Comparison of ENCODE assay signal across 8 mouse cellular contexts in the genomic region with DNA sequence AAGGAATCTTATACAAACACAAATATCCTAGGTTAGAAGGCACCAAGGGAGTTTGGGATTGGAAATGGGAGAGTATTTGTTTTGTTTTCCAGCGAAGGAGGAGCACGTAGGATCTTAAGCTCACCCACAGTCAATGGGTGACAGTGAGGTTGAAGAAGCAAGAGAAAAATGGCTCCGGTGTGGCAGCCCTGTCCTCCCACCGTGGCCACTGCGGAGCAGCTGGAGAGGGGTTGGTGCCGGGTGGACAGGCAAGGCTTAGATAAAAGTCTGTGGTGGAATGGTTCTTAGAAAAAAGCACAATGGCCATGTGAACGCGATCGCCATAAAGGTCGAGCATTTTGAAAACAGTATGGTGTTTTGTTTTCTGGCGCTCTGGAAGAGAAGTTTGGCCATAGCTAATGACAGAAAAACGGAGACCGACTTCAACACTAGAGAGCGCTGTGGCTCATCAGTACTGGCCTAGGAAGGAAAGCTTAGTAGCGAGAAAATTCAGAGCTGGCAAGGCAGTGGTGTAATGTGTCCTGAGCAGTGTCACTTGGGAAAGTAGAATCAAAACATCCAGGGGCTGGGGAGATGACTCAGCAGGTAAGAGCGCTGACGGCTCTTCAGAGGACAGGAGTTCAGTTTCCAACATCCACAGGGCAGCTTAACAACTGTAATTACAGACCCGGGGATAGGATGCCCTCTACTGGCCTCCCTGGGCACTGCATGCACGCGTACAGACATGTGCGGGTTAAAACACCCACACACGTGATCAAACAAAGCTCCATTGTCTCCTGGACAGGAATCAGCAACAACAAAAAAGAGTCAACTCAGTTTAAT. TPM values are rescaled to one million over a fixed set of nuclear protein-coding genes. Genes with fewer than 3 reads are reported as not detected.
A peak's percentile ranks its signal among the peaks of the same experiment; 100 is the strongest.
DNase-seq lines count a peak whose midpoint lies in the region; ATAC-seq and TF ChIP-seq lines count a peak whose summit lies in the region.

No protein-coding gene starts in this region.

- peak; percentile 92 for ATAC-seq in common myeloid progenitor, adult 5-6 weeks (replicated peaks; ENCODE audit: low read depth, poor library complexity, severe bottlenecking)
- ATAC-seq in hindbrain, postnatal 0 days, result peak; percentile 89
- peak; percentile 94 for ATAC-seq in megakaryocyte, adult 5-6 weeks (ENCODE audit: poor library complexity, severe bottlenecking)

- H3K27ac ChIP-seq in gastrocnemius, adult 2 months, result peak overlapping the region; percentile 79
- H3K27ac ChIP-seq in hindbrain, postnatal 0 days, result no peak overlapping the region
- no peak overlapping the region for H3K27ac ChIP-seq in left cerebral cortex, adult 2 months

- no peaks in the 10 kb centered on the region for H3K4me1 ChIP-seq in hindbrain, postnatal 0 days (ENCODE audit: insufficient read depth, low read length)

- 18% methylated on average over 22 of the region's 22 CpGs for WGBS in hindbrain, postnatal 0 days

- intact Hi-C loops in gastrocnemius, adult 2 months (cut with DNase I), result loop anchor here (2.0 to 10.0 kb wide), 3 partner anchors 43 to 1815 kb away; no protein-coding TSS in a partner anchor
- intact Hi-C loops in left cerebral cortex, adult 2 months (cut with DNase I), result loop anchor here (5.0 kb wide), 2 partner anchors 353 to 468 kb away; no protein-coding TSS in a partner anchor

- H3K4me3 ChIP-seq in gastrocnemius, adult 2 months, result peak overlapping the region; percentile 47
- no peak overlapping the region for H3K4me3 ChIP-seq in hindbrain, postnatal 0 days (ENCODE audit: low read length)
- H3K4me3 ChIP-seq in left cerebral cortex, adult 2 months, result peak overlapping the region; percentile 13; the same call in 1 of the 2 replicates

- H3K9ac ChIP-seq in hindbrain, postnatal 0 days (replicated peaks; ENCODE audit: low read length), result no peak overlapping the region

- no peaks in the 10 kb centered on the region for H3K27me3 ChIP-seq in hindbrain, postnatal 0 days (ENCODE audit: insufficient read depth, low read length)

- peak; percentile 78 for TF ChIP-seq CTCF in gastrocnemius, adult 2 months (IDR thresholded peaks at IDR 0.05)
- peak; percentile 91 for TF ChIP-seq CTCF in hindbrain, postnatal 0 days (IDR thresholded peaks at IDR 0.05; ENCODE audit: low read depth)
- peak; percentile 78 for TF ChIP-seq CTCF in left cerebral cortex, adult 2 months (IDR thresholded peaks at IDR 0.05)

- H3K36me3 ChIP-seq in hindbrain, postnatal 0 days (ENCODE audit: insufficient read depth, low read length), result no peaks in the 10 kb centered on the region

- peak overlapping the region; percentile 38 for H3K4me2 ChIP-seq in hindbrain, postnatal 0 days (ENCODE audit: low read depth, low read length)

- H3K9me3 ChIP-seq in hindbrain, postnatal 0 days (ENCODE audit: low read length), result no peaks in the 10 kb centered on the region

- DNase-seq in ZHBTc4 (ENCODE audit: low read depth, low spot score), result peak; percentile 92
- peak; percentile 85 for DNase-seq in gastrocnemius, adult 2 months
- peak; percentile 89 for DNase-seq in hindbrain, postnatal 0 days (ENCODE audit: low spot score)
- peak; percentile 59 to 70 for DNase-seq in left cerebral cortex, adult 2 months (ENCODE audit: extremely low spot score in 1 of 2, low spot score in 2 of 2)
- DNase-seq in right cerebral cortex, adult 2 months (ENCODE audit: low spot score in 2 of 2), result peak; percentile 71 to 80
- DNase-seq in urinary bladder, postnatal 36 days (ENCODE audit: low spot score in 2 of 2), result peak; percentile 56 to 70

RNA-seq across cellular contexts. Expression of a gene that starts 14.8 kb away (rescaled TPM):
- not detected in 2 replicates for total RNA-seq in common myeloid progenitor, adult 5-6 weeks (2017)
- not detected for total RNA-seq in gastrocnemius, adult 2 months (2021)
- not detected in 2 replicates for total RNA-seq in hindbrain, postnatal 0 days (2014; rRNA removed)
- 7.5 and 8.8 TPM in 2 replicates for polyA plus RNA-seq in hindbrain, postnatal 0 days (2015; fragmentation: Nextera tagmentation; extraction: Ambion mirVana)
- total RNA-seq in left cerebral cortex, adult 2 months (2021), result 1 to 10 TPM; 1.5 to 2.6 TPM
- total RNA-seq in megakaryocyte, adult 5-6 weeks (2015), result not detected in 2 replicates
- not detected in 2 replicates for total RNA-seq in megakaryocyte, adult 5-6 weeks (2017)

RNA-seq across cellular contexts. Expression of a gene that starts 49.6 kb away (rescaled TPM):
- 82.7 and 87.0 TPM in 2 replicates for total RNA-seq in common myeloid progenitor, adult 5-6 weeks (2017)
- total RNA-seq in gastrocnemius, adult 2 months (2021), result 10 to 100 TPM; 11.4 to 11.5 TPM
- 19.2 and 20.6 TPM in 2 replicates for total RNA-seq in hindbrain, postnatal 0 days (2014; rRNA removed)
- 59.3 and 65.1 TPM in 2 replicates for polyA plus RNA-seq in hindbrain, postnatal 0 days (2015; fragmentation: Nextera tagmentation; extraction: Ambion mirVana)
- total RNA-seq in left cerebral cortex, adult 2 months (2021), result 10 to 100 TPM; 14.0 to 15.6 TPM
- 22.9 and 23.2 TPM in 2 replicates for total RNA-seq in megakaryocyte, adult 5-6 weeks (2015)
- total RNA-seq in megakaryocyte, adult 5-6 weeks (2017), result 30.4 and 31.6 TPM in 2 replicates
